Mouse (Mus musculus) embryonic facial prominence, embryonic 15.5 days (tissue): ENCODE measurements around the gene Gm49450. TPM values are rescaled to one million over a fixed set of nuclear protein-coding genes. Genes with fewer than 3 reads are reported as not detected.

Experiments used
- ATAC-seq: fragments of 200-750 bp; cut with Nextera tagmentation; 2 replicates; pipeline ENCODE4 v1.8.0; 2017; ENCODE audit warnings: low read depth, moderate TSS enrichment; ENCODE audit not compliant: insufficient number of reproducible peaks, low FRiP score, low TSS enrichment
- H3K27ac ChIP-seq: fragments of 300-500 bp; sonication (generic); replicated peaks from 2 replicates; pipeline ENCODE4 v1.5.1; 2015; ENCODE audit warnings: mild to moderate bottlenecking, inconsistent platforms
- H3K27me3 ChIP-seq: fragments of 300-500 bp; sonication (generic); 2 replicates; pipeline ENCODE4 v1.6.1; 2015; ENCODE audit warnings: inconsistent platforms
- H3K36me3 ChIP-seq: fragments of 300-500 bp; sonication (generic); 2 replicates; pipeline ENCODE4 v1.6.1; 2015; ENCODE audit warnings: mild to moderate bottlenecking, inconsistent platforms
- H3K4me1 ChIP-seq: fragments of 300-500 bp; sonication (generic); 2 replicates; pipeline ENCODE4 v1.6.1; 2015; ENCODE audit warnings: inconsistent platforms
- H3K4me2 ChIP-seq: fragments of 300-500 bp; sonication (generic); replicated peaks from 2 replicates; pipeline ENCODE4 v1.6.1; 2015; ENCODE audit warnings: mild to moderate bottlenecking, inconsistent platforms
- H3K4me3 ChIP-seq: fragments of 300-500 bp; sonication (generic); replicated peaks from 2 replicates; pipeline ENCODE4 v1.5.1; 2015; ENCODE audit warnings: mild to moderate bottlenecking, inconsistent platforms
- H3K9ac ChIP-seq: fragments of 300-500 bp; sonication (generic); 2 replicates; pipeline ENCODE4 v1.6.1; 2015; ENCODE audit warnings: inconsistent platforms
- H3K9me3 ChIP-seq: fragments of 300-500 bp; sonication (generic); replicated peaks from 2 replicates; pipeline ENCODE4 v1.6.1; 2016; ENCODE audit warnings: inconsistent platforms
- WGBS: fragments of 180-500 bp; shearing (Covaris S2); methylation state at CpG from one replicate; pipeline ENCODE4 v1.1.7; 2015; 5-methylcytosine and 5-hydroxymethylcytosine counted together
- polyA plus RNA-seq: library from polyadenylated mRNA; unstranded; fragments of >200 nt; fragmentation: Nextera tagmentation; extraction: Ambion mirVana; gene quantifications from 2 replicates; pipeline ENCODE4 v1.2.1, GENCODE M21; 2015

Gm49450 gene
- polyA plus RNA-seq, 1 experiment from 2014 or later: not detected

DNA sequence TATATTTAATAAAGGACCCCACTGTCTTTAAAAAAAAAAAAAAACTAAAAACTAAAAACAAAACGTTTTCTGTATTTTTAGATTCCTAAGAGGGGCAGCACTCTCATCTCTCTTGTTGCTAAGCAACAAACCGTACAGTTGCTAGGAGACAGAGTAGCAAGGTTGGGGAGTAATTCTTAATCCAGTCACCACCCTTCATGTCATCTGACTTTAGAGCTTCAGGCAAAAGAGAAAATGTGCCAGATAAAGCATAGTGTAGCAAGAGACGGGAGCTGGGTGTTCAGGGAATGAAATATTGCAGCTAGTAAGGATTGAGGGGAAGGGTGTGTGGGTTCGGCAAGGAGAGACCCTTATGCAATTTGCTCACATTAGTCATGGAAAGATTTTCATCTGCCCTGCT lies 17.8 kb upstream of the Gm49450 start:
- Histone ChIP-seq H3K9ac (no peak overlapping the region), H3K27ac (no peak overlapping the region; the same call in 1 of the 2 replicates), H3K4me1 (peaks cover 33% of the 10 kb centered on the region), H3K9me3 (no peaks in the 10 kb centered on the region), H3K4me2 (no peak overlapping the region; the same call in 1 of the 2 replicates), H3K27me3 (no peaks in the 10 kb centered on the region), H3K4me3 (no peak overlapping the region), H3K36me3 (no peaks in the 10 kb centered on the region)
- no peak for ATAC-seq
- WGBS: 17% methylated on average over 4 of the region's 4 CpGs

DNA sequence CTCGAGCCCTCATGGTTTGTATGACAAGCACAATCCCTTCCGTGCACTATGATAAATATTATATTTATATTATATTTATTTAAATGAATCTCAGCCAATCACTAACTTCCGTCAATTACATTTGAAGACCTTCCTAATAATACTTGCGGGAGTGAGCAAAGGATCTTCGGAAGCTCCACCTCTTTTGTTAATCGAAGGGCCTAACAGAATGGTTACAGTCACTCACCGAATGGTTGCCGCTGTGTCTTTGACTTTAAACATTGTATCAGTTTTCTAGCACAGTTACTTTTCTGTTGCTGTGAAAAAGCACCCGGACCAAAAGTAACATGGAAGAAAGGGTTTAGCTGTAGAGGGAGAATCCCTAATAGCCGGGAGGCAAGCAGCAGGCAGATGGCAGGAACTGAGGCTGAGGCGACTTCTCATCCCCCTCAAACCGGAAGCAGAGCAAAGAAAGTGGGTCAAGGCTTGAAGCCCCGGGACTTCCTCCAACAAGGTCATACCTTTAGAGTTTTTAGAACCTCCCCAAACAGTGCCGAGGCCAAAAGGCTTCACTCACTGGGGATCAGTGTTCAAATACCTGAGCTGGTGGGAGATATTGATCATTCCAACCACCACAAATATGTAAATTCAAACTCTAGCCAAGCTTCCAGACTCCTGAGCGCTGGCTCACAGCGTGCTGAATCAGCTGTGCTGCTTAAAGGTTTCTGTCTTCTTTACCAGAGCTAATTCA lies 16.2 kb upstream of the Gm49450 start:
- Histone ChIP-seq H3K36me3 (no peaks in the 10 kb centered on the region), H3K9me3 (no peaks in the 10 kb centered on the region), H3K9ac (no peak overlapping the region), H3K4me3 (no peak overlapping the region), H3K27me3 (no peaks in the 10 kb centered on the region), H3K4me2 (peak overlapping the region; percentile 2; the same call in 1 of the 2 replicates), H3K4me1 (peaks cover 33% of the 10 kb centered on the region), H3K27ac (peak overlapping the region; percentile 75)
- no peak for ATAC-seq
- 9% methylated on average over 16 of the region's 16 CpGs for WGBS

DNA sequence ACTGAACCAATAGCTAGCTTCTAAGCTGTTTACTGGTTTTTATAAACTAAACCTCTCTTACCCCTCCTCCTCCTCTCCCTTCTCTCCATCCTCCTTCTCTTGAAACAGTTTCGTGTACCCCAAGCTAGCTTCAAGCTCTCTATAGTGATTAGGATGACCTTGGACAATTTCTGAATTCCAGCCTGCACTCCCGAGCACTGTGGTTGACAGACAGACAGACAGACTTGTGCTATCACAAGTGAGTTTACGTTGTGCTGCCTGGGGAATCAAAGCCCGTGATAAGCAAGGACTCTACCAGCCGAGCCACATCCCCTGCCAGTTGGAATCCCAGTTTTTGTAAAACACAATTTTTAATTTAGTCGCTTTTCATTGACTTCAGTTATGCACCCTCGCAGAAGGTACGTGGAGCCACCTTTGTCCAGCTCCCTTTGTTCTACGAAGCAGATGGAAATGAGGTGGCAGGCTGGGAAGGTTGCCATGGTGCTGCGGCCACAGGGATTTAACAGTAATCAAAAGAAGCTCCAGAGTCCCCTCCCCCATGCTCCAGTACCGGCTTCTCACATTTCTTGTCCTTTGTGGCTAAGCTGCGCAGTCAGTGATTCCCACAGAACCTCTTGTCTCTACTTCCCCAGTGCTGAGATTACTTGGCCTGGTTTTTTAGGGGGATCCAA lies 15.5 kb upstream of the Gm49450 start:
- Histone ChIP-seq H3K27ac (peak overlapping the region; percentile 75), H3K4me3 (no peak overlapping the region), H3K9ac (no peak overlapping the region), H3K4me2 (peak overlapping the region; percentile 2; the same call in 1 of the 2 replicates), H3K36me3 (no peaks in the 10 kb centered on the region), H3K4me1 (peaks cover 33% of the 10 kb centered on the region), H3K27me3 (no peaks in the 10 kb centered on the region), H3K9me3 (no peaks in the 10 kb centered on the region)
- ATAC-seq: peak; percentile 74
- 14% methylated on average over 12 of the region's 12 CpGs for WGBS

DNA sequence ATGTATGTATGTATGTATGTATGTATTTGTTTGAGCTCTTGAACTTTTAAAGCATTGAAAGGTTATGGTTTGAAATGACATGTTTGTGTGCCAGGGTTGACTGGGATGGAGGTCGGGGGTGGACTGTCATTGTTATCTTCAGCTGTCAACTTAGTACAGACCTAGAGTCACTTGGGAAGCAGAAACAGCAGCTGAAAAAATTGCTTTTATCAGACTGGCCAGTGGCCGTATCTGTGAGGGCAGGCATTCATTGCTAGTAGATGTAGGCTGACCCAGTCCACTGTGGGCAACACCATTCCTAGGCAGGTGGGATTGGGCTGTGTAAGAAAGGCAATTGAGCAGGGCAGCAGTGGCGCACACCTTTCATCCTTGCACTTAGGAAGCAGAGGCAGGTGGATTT lies 6.2 kb upstream of the Gm49450 start:
- Histone ChIP-seq H3K4me3 (no peak overlapping the region), H3K27me3 (no peaks in the 10 kb centered on the region), H3K4me2 (no peak overlapping the region), H3K27ac (no peak overlapping the region), H3K9me3 (no peaks in the 10 kb centered on the region), H3K9ac (no peak overlapping the region), H3K4me1 (peaks cover 5% of the 10 kb centered on the region; the same call in 1 of the 2 replicates), H3K36me3 (no peaks in the 10 kb centered on the region)
- 81% methylated on average over 3 of the region's 3 CpGs for WGBS
- ATAC-seq: no peak

DNA sequence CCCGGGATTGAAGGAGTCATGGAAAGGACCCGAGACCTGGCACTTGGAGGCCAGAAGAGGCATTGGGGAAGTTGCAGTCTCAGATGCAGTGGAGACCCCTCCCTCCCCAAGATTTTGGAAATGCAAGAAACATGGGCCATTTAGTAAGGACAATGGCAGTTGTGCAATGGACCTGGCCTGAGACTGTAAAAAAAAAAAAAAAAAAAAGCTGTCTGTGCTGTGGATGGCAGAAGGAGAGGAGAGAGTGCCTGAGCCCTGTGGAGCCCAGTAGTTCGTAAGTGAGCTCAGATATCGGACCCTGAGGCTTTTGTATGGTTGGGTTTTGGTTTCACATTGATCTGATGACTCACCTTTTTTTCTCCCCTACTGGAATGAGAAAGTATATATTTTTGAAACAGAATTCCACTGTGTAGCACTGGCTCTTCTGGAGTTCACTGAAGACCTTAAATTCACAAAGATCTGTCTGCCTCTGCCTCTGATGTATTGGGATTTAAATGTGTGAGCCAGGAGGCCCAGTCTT lies 5.6 kb upstream of the Gm49450 start:
- H3K4me3 ChIP-seq: no peak overlapping the region
- H3K9me3 ChIP-seq: no peaks in the 10 kb centered on the region
- H3K4me1 ChIP-seq: peaks cover 6% of the 10 kb centered on the region; the same call in 1 of the 2 replicates
- no peak overlapping the region for H3K27ac ChIP-seq
- H3K4me2 ChIP-seq: no peak overlapping the region
- no peaks in the 10 kb centered on the region for H3K27me3 ChIP-seq
- no peak overlapping the region for H3K9ac ChIP-seq
- no peaks in the 10 kb centered on the region for H3K36me3 ChIP-seq
- WGBS: 82% methylated on average over 4 of the region's 4 CpGs
- no peak for ATAC-seq

DNA sequence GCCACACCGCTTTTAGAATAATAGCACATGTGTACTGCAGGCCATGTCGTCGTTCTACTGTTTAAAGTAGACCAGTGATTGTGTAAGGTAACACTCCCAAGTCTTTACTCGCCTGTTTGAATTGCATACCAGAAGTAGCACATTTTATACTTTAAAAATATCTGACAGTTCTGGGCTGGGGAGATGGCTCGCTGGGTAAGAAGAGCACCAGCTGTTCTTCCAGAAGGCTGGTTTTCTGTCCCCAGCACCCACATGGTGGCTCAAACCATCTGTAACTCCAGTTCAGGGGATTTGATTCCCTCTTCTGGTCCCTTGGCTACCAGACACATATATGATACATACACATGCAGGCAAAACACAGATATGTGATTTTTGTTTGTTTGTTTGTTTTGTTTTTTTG lies 4.1 kb upstream of the Gm49450 start:
- H3K9ac ChIP-seq: no peak overlapping the region
- H3K27ac ChIP-seq: no peak overlapping the region
- H3K4me1 ChIP-seq: peaks cover 6% of the 10 kb centered on the region; the same call in 1 of the 2 replicates
- WGBS: 67% methylated on average over 5 of the region's 5 CpGs
- H3K4me2 ChIP-seq: no peak overlapping the region
- H3K9me3 ChIP-seq: no peaks in the 10 kb centered on the region
- no peak overlapping the region for H3K4me3 ChIP-seq
- no peaks in the 10 kb centered on the region for H3K36me3 ChIP-seq
- ATAC-seq: no peak
- no peaks in the 10 kb centered on the region for H3K27me3 ChIP-seq

DNA sequence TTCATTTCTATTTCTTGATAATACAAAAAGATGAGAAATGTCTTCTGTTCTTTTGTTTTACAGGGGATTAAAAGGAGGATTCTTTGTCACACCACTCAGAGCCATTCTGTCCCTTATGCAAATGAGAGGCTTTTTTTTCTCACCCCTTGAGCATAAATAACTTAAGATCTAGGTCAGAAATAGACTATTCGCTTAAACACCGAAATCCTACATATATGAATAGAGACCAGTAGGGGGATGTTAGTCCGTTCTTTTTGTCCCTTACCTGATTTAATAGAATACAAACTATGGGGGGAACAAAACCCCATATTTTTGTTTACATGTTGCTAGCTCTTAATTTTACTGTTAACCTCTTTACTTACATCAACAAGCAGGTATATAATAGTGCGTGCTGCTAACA lies 2.6 kb upstream of the Gm49450 start:
- ATAC-seq: no peak
- Histone ChIP-seq H3K27me3 (no peaks in the 10 kb centered on the region), H3K4me1 (peaks cover 12% of the 10 kb centered on the region), H3K4me3 (no peak overlapping the region), H3K9me3 (no peaks in the 10 kb centered on the region), H3K36me3 (0 out of 2 replicates have a peak, but pooled peaks cover 1% of the 10 kb centered on the region), H3K27ac (no peak overlapping the region), H3K9ac (no peak overlapping the region), H3K4me2 (no peak overlapping the region)
- 88% methylated on average over 4 of the region's 4 CpGs for WGBS

DNA sequence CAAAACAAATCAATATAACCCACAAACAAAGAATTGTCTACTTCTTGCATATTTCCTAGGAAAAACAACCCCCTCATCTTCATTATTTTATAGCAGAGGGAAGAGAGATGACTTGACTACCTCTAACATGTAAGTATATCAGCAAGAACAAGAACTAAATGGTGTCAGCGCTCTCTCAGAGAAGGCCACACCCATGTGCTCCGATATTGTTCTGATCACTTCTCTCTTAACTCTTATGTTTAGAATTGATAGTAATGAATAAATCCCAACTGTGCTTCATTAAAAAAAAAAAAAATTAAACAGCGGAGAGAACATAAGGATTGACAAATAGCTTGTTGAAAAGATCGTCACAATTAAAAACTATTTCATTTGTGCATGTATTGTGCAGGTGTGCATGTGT lies 2.0 kb upstream of the Gm49450 start:
- no peak overlapping the region for H3K4me2 ChIP-seq
- H3K36me3 ChIP-seq: 0 out of 2 replicates have a peak, but pooled peaks cover 3% of the 10 kb centered on the region
- no peak overlapping the region for H3K9ac ChIP-seq
- no peaks in the 10 kb centered on the region for H3K9me3 ChIP-seq
- H3K4me1 ChIP-seq: peaks cover 12% of the 10 kb centered on the region
- H3K4me3 ChIP-seq: no peak overlapping the region
- no peak for ATAC-seq
- no peaks in the 10 kb centered on the region for H3K27me3 ChIP-seq
- peak overlapping the region; percentile 67; the same call in 1 of the 2 replicates for H3K27ac ChIP-seq
- 70% methylated on average over 4 of the region's 4 CpGs for WGBS

DNA sequence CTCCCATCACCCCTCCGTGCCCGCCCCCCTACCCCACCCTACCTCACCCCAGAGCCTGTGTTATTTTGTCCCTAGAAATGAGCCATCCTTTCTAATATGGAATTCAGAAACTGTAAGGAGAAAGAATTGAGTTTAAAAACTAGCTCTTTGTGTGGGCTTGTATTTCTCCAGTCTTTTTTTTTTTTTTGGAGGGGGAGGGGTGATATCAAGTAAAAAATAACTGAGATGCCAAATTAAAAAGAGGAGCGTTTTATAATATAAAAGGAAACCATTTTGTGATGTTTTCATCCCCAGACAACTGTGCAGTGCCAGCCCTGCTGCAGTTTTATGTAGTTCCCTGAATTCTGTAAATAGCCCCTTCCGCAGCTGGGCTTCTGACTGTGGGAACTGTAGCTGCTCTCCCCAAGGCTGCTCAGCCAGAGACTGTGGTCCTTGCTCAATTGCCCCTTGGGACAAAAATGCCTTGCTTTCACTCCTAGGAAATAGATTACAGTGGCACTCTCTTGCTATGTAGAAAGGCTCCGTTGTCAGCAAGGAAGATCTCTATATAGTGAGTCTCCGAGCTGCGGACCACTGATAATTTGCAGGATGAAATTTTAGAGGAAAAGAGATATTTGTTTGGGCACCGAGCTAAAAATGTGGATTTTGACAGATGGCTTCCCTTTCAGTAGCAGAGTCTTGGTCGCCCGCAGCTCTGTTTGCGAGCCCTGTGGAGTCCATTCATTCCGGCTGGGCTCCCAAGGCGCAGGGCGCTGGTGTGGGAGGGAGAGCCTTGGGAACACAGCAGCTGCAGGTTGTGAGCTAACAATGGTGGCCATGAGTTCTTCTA lies 1.3 kb upstream of the Gm49450 start:
- peaks cover 5% of the 10 kb centered on the region for H3K36me3 ChIP-seq
- H3K4me2 ChIP-seq: peak overlapping the region; percentile 39
- H3K9me3 ChIP-seq: no peaks in the 10 kb centered on the region
- peak overlapping the region; percentile 67 for H3K27ac ChIP-seq
- ATAC-seq: no peak
- H3K4me1 ChIP-seq: peaks cover 12% of the 10 kb centered on the region
- peak overlapping the region; percentile 16; the same call in 1 of the 2 replicates for H3K4me3 ChIP-seq
- WGBS: 14% methylated on average over 14 of the region's 14 CpGs
- H3K9ac ChIP-seq: peak overlapping the region; percentile 4; the same call in 1 of the 2 replicates
- no peaks in the 10 kb centered on the region for H3K27me3 ChIP-seq

DNA sequence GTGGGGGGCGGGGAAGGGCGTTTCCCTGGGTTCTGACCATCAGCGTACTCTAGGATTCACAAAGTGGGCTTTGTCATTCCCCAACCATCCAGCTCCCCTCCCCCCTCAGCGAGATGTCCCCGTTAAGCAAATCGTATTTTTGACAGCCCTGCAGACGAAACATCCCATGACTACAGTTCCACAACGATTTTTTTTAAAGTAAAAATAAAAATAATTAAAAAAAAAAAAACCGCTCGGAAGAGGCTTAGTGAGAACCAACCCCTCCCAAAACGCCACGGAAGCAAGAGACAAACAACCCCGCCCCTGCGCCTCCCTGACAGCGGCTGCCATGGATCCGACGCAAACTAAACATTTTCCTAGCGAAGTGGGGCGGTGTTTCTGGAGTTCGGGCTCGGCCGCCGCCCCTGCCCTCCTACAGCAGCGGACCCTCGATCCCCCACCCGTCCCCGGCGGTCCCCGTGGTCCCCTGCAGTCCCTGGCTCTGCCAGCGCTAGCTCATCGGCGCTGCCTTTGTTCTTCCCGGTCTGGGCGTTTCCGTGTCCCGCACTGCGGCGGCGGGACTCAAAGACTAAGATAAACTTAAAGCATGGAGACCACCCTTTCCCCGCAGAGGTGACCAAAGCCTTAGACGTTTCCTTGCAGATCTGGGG lies 475 bp downstream of the Gm49450 start:
- no peaks in the 10 kb centered on the region for H3K27me3 ChIP-seq
- H3K27ac ChIP-seq: peak overlapping the region; percentile 99
- 0% methylated on average over 41 of the region's 41 CpGs for WGBS
- H3K4me3 ChIP-seq: peak overlapping the region; percentile 84
- no peaks in the 10 kb centered on the region for H3K9me3 ChIP-seq
- H3K9ac ChIP-seq: peak overlapping the region; percentile 94
- H3K36me3 ChIP-seq: peaks cover 10% of the 10 kb centered on the region
- peaks cover 12% of the 10 kb centered on the region for H3K4me1 ChIP-seq
- peak; percentile 64 for ATAC-seq
- H3K4me2 ChIP-seq: peak overlapping the region; percentile 52
